Mouse (Mus musculus) myocyte (in vitro differentiated cells): Measurements from ENCODE around the gene Iqcf3.

Source experiments
- E2F4 ChIP-seq: IDR thresholded peaks from one replicate; pipeline ENCODE4 v1.6.1; 2011; ENCODE audit warnings: mild to moderate bottlenecking, control low read depth, moderate library complexity; ENCODE audit not compliant: insufficient read depth
- MYOG ChIP-seq, 3 experiments: IDR thresholded peaks; one replicate each; pipeline ENCODE4 v1.6.1; 2011; ENCODE audit warnings: control low read depth in 2 of 3, low read depth in 2 of 3, mild to moderate bottlenecking in 2 of 3; ENCODE audit not compliant: insufficient read length in 2 of 3, control insufficient read depth in 1 of 3, insufficient read depth in 1 of 3
- POLR2A ChIP-seq: IDR thresholded peaks from one replicate; pipeline ENCODE4 v1.6.1; 2011; ENCODE audit warnings: low read depth, mild to moderate bottlenecking, control low read depth, moderate library complexity; ENCODE audit not compliant: insufficient read length
- REST ChIP-seq: IDR thresholded peaks from one replicate; pipeline ENCODE4 v1.6.1; 2011; ENCODE audit warnings: mild to moderate bottlenecking, control low read depth, moderate library complexity; ENCODE audit not compliant: insufficient read depth, insufficient read length
- USF1 ChIP-seq: IDR thresholded peaks from one replicate; pipeline ENCODE4 v1.6.1; 2011; ENCODE audit warnings: low read depth, mild to moderate bottlenecking, control low read depth, moderate library complexity

DNA sequence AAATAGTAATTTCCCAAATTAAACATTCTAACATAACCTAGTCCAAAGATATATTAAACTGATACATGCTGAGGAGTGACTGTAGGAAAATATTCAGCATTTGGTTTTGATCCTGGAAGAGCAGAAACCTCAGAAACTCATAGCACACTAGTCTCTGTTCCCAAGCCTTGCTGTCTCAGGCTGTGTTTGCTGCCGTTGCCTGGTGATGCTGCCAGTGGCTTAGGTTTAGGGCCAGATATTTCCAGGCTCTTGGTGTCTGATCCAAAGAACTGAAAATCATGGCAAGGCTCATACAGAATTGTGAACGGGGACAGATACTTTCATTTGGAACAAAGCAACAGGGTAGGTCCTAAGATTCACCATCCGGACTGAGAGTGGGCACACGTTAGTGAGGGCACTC is 49.3 kb upstream of the Iqcf3 start:
- TF ChIP-seq USF1 (no peak), E2F4 (no peak), POLR2A (no peak), MYOG (IDR thresholded peaks at IDR 0.05; ENCODE audit: control insufficient read depth in 1 of 3, insufficient read depth in 1 of 3, insufficient read length in 2 of 3, low read depth in 2 of 3) (no peak), REST (no peak)
